Mouse (Mus musculus) embryonic facial prominence, embryonic 15.5 days (tissue): ENCODE measurements around the gene Pgm2. TPM values are rescaled to one million over a fixed set of nuclear protein-coding genes. Genes with fewer than 3 reads are reported as not detected.

Experiments
- ATAC-seq: fragments of 200-750 bp; cut with Nextera tagmentation; 2 replicates; pipeline ENCODE4 v1.8.0; 2017; ENCODE audit warnings: low read depth, moderate TSS enrichment; ENCODE audit not compliant: insufficient number of reproducible peaks, low FRiP score, low TSS enrichment
- H3K27ac ChIP-seq: fragments of 300-500 bp; sonication (generic); replicated peaks from 2 replicates; pipeline ENCODE4 v1.5.1; 2015; ENCODE audit warnings: mild to moderate bottlenecking, inconsistent platforms
- H3K27me3 ChIP-seq: fragments of 300-500 bp; sonication (generic); 2 replicates; pipeline ENCODE4 v1.6.1; 2015; ENCODE audit warnings: inconsistent platforms
- H3K36me3 ChIP-seq: fragments of 300-500 bp; sonication (generic); 2 replicates; pipeline ENCODE4 v1.6.1; 2015; ENCODE audit warnings: mild to moderate bottlenecking, inconsistent platforms
- H3K4me1 ChIP-seq: fragments of 300-500 bp; sonication (generic); 2 replicates; pipeline ENCODE4 v1.6.1; 2015; ENCODE audit warnings: inconsistent platforms
- H3K4me2 ChIP-seq: fragments of 300-500 bp; sonication (generic); replicated peaks from 2 replicates; pipeline ENCODE4 v1.6.1; 2015; ENCODE audit warnings: mild to moderate bottlenecking, inconsistent platforms
- H3K4me3 ChIP-seq: fragments of 300-500 bp; sonication (generic); replicated peaks from 2 replicates; pipeline ENCODE4 v1.5.1; 2015; ENCODE audit warnings: mild to moderate bottlenecking, inconsistent platforms
- H3K9ac ChIP-seq: fragments of 300-500 bp; sonication (generic); 2 replicates; pipeline ENCODE4 v1.6.1; 2015; ENCODE audit warnings: inconsistent platforms
- H3K9me3 ChIP-seq: fragments of 300-500 bp; sonication (generic); replicated peaks from 2 replicates; pipeline ENCODE4 v1.6.1; 2016; ENCODE audit warnings: inconsistent platforms
- WGBS: fragments of 180-500 bp; shearing (Covaris S2); methylation state at CpG from one replicate; pipeline ENCODE4 v1.1.7; 2015; 5-methylcytosine and 5-hydroxymethylcytosine counted together
- polyA plus RNA-seq: library from polyadenylated mRNA; unstranded; fragments of >200 nt; fragmentation: Nextera tagmentation; extraction: Ambion mirVana; gene quantifications from 2 replicates; pipeline ENCODE4 v1.2.1, GENCODE M21; 2015

Gene Pgm2
- polyA plus RNA-seq, 1 experiment from 2014 or later, result 30.7 TPM

DNA sequence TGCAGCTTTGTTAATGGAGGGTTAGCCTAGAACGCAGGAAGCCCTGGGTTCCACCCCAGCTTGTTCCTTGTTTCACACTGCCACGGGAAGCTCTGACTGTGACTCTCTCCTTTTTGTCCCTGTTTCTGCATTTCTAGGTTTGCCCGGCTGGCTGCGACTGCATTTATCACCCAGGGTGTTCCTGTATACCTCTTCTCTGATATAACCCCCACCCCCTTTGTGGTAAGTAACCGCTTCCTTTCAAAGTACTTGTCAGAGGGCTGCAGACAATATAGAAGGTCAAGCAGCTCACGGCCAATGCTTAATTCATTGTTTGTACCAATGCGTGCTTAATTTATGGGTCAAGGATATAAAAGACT lies 9.9 kb downstream of the Pgm2 start:
- WGBS, result 84% methylated on average over 7 of the region's 7 CpGs

GRCm38 (mm10) chr5:64107596-64108289 lies 15.0 kb downstream of the Pgm2 start:
- Histone ChIP-seq H3K4me1 (no peaks in the 10 kb centered on the region), H3K4me2 (no peak overlapping the region), H3K36me3 (peaks cover 60% of the 10 kb centered on the region), H3K27ac (no peak overlapping the region), H3K9me3 (no peaks in the 10 kb centered on the region), H3K4me3 (no peak overlapping the region), H3K27me3 (no peaks in the 10 kb centered on the region), H3K9ac (no peak overlapping the region)
- 91% methylated on average over 11 of the region's 11 CpGs for WGBS
- ATAC-seq, result no peak

More for the DNA sequence above, 9.9 kb downstream of the Pgm2 start:
- H3K9me3 ChIP-seq, result no peaks in the 10 kb centered on the region
- no peak overlapping the region for H3K27ac ChIP-seq
- no peaks in the 10 kb centered on the region for H3K4me1 ChIP-seq
- no peaks in the 10 kb centered on the region for H3K27me3 ChIP-seq
- peaks cover 44% of the 10 kb centered on the region for H3K36me3 ChIP-seq
- H3K4me2 ChIP-seq, result no peak overlapping the region
- ATAC-seq, result no peak
- H3K4me3 ChIP-seq, result no peak overlapping the region
- no peak overlapping the region for H3K9ac ChIP-seq

DNA sequence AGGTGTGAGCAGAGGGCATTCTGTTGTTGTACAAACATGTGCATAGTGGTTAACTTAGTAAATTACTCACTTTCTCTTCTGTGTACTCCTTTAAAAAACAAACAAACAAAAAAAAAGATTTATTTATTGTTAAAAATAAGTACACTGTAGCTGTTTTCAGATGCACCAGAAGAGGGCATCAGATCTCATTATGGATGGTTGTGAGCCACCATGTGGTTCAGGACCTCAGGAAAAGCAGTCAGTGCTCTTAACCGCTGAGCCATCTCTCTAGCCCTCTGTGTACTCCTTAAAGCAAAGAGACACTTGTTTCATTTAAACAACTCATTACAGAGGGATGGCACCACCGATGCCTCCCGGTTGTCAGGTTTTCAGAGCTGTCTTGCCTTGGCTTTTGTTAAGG lies 16.5 kb downstream of the Pgm2 start:
- Histone ChIP-seq H3K9ac (no peak overlapping the region), H3K27ac (no peak overlapping the region), H3K27me3 (no peaks in the 10 kb centered on the region), H3K36me3 (peaks cover 64% of the 10 kb centered on the region), H3K9me3 (no peaks in the 10 kb centered on the region), H3K4me3 (no peak overlapping the region), H3K4me1 (no peaks in the 10 kb centered on the region), H3K4me2 (no peak overlapping the region)
- WGBS, result 75% methylated on average over 3 of the region's 3 CpGs
- no peak for ATAC-seq

- Histone ChIP-seq H3K9ac (no peak overlapping the region), H3K4me1 (no peaks in the 10 kb centered on the region), H3K27me3 (no peaks in the 10 kb centered on the region), H3K4me2 (no peak overlapping the region), H3K9me3 (0 out of 2 replicates have a peak, but pooled peaks cover 9% of the 10 kb centered on the region), H3K27ac (no peak overlapping the region), H3K4me3 (no peak overlapping the region), H3K36me3 (peaks cover 74% of the 10 kb centered on the region)
- ATAC-seq, result no peak
- WGBS, result 74% methylated on average over 3 of the region's 3 CpGs
These were observed 19.6 kb downstream of the Pgm2 start for GRCm38 (mm10) chr5:64112360-64112759.

GRCm38 (mm10) chr5:64114210-64114609 lies 21.5 kb downstream of the Pgm2 start:
- H3K4me2 ChIP-seq, result no peak overlapping the region
- peaks cover 63% of the 10 kb centered on the region for H3K36me3 ChIP-seq
- H3K4me1 ChIP-seq, result no peaks in the 10 kb centered on the region
- no peaks in the 10 kb centered on the region for H3K27me3 ChIP-seq
- no peak overlapping the region for H3K9ac ChIP-seq
- ATAC-seq, result no peak
- no peak overlapping the region for H3K27ac ChIP-seq
- H3K4me3 ChIP-seq, result no peak overlapping the region
- WGBS, result 94% methylated on average over 6 of the region's 6 CpGs
- 0 out of 2 replicates have a peak, but pooled peaks cover 10% of the 10 kb centered on the region for H3K9me3 ChIP-seq

DNA sequence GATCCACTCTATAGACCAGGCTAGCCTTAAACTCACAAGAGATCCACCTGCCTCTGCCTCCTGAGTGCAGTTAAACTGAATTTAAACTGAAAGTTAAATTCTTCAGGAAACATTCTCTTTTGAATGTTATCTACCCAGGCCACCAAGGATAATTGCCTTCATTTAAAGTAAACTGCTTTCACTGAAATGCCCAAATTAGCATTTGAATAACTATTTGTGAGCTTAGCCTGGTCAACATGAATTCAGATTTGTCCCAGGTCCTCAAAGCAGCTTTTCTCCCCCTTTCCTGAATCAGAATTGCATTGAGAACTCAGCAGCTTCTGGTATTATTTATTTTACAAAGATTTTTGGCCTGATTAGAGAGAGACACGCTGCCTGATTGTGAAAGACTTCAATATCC lies 24.4 kb downstream of the Pgm2 start:
- Histone ChIP-seq H3K9me3 (0 out of 2 replicates have a peak, but pooled peaks cover 10% of the 10 kb centered on the region), H3K9ac (no peak overlapping the region), H3K36me3 (peaks cover 48% of the 10 kb centered on the region), H3K27me3 (no peaks in the 10 kb centered on the region), H3K4me3 (no peak overlapping the region), H3K27ac (no peak overlapping the region), H3K4me1 (no peaks in the 10 kb centered on the region), H3K4me2 (no peak overlapping the region)
- no peak for ATAC-seq
- 79% methylated on average over 1 of the region's 1 CpGs for WGBS

- Histone ChIP-seq H3K27me3 (no peaks in the 10 kb centered on the region), H3K27ac (no peak overlapping the region)
These were observed 33.0 kb downstream of the Pgm2 start for GRCm38 (mm10) chr5:64125783-64126182.

DNA sequence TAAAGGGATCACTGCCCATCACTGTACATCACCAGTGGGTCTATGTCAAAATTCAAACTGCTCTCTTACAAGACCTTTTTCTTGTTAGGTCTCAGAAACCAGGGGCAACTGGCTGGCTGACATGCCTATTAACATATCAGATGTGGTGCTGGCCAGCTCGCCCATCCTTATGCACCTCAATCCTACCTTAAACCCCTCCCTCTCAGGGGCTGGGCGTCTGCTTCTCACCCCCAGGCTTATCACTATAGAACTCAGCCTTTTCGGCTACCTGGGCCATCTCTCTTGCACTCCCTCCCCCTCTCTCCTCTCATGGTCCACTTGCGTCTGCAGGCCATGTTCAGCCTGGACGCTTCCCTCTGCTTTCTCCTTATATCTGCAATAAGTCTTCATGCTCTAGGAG lies 38.8 kb downstream of the Pgm2 start:
- ATAC-seq, result no peak
- 61% methylated on average over 5 of the region's 5 CpGs for WGBS
- Histone ChIP-seq H3K9ac (no peak overlapping the region), H3K9me3 (no peaks in the 10 kb centered on the region), H3K36me3 (peaks cover 11% of the 10 kb centered on the region), H3K27ac (no peak overlapping the region), H3K27me3 (no peaks in the 10 kb centered on the region), H3K4me1 (no peaks in the 10 kb centered on the region), H3K4me3 (no peak overlapping the region), H3K4me2 (no peak overlapping the region)

More at GRCm38 (mm10) chr5:64125783-64126182, 33.0 kb downstream of the Pgm2 start:
- Histone ChIP-seq H3K9me3 (no peaks in the 10 kb centered on the region), H3K4me2 (no peak overlapping the region), H3K9ac (no peak overlapping the region), H3K4me1 (no peaks in the 10 kb centered on the region), H3K36me3 (peaks cover 16% of the 10 kb centered on the region), H3K4me3 (no peak overlapping the region)
- no peak for ATAC-seq
- WGBS, result 78% methylated on average over 5 of the region's 5 CpGs

- H3K27me3 ChIP-seq, result no peaks in the 10 kb centered on the region
- H3K36me3 ChIP-seq, result peaks cover 2% of the 10 kb centered on the region; the same call in 1 of the 2 replicates
- no peak overlapping the region for H3K4me2 ChIP-seq
- H3K9me3 ChIP-seq, result no peaks in the 10 kb centered on the region
- no peak overlapping the region for H3K27ac ChIP-seq
- 81% methylated on average over 4 of the region's 4 CpGs for WGBS
- H3K9ac ChIP-seq, result no peak overlapping the region
- H3K4me1 ChIP-seq, result no peaks in the 10 kb centered on the region
- H3K4me3 ChIP-seq, result no peak overlapping the region
- no peak for ATAC-seq
These were observed 41.2 kb downstream of the Pgm2 start for GRCm38 (mm10) chr5:64133901-64134300.

- Histone ChIP-seq H3K27me3 (no peaks in the 10 kb centered on the region), H3K4me3 (no peak overlapping the region), H3K36me3 (no peaks in the 10 kb centered on the region), H3K27ac (no peak overlapping the region), H3K4me1 (no peaks in the 10 kb centered on the region), H3K9ac (no peak overlapping the region), H3K4me2 (no peak overlapping the region), H3K9me3 (no peaks in the 10 kb centered on the region)
- WGBS, result 64% methylated on average over 5 of the region's 5 CpGs
- ATAC-seq, result no peak
These were observed 43.6 kb downstream of the Pgm2 start for GRCm38 (mm10) chr5:64136325-64136724.

DNA sequence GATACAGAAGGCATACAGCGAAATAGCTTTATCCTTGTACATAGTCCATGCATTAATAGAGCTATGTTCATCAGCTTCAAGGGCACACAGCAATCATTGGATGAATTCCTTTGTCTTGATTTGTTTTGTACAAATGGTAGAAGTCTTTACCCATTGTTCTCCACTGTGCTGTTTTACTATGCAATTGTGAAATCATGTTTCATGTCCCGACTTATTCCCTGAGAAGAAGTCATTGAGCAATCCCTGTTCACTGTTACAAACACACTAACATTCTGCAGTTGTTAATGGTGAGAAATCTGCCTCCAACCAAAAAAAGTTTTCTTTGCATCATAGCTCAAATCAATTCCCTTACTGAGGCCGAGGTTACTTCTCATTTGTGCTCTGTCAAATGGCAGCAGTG lies 47.5 kb downstream of the Pgm2 start:
- Histone ChIP-seq H3K27ac (no peak overlapping the region), H3K9me3 (no peaks in the 10 kb centered on the region), H3K9ac (no peak overlapping the region), H3K4me2 (no peak overlapping the region), H3K36me3 (no peaks in the 10 kb centered on the region), H3K4me1 (no peaks in the 10 kb centered on the region), H3K27me3 (no peaks in the 10 kb centered on the region), H3K4me3 (no peak overlapping the region)
- ATAC-seq, result no peak
- 71% methylated on average over 3 of the region's 3 CpGs for WGBS

DNA sequence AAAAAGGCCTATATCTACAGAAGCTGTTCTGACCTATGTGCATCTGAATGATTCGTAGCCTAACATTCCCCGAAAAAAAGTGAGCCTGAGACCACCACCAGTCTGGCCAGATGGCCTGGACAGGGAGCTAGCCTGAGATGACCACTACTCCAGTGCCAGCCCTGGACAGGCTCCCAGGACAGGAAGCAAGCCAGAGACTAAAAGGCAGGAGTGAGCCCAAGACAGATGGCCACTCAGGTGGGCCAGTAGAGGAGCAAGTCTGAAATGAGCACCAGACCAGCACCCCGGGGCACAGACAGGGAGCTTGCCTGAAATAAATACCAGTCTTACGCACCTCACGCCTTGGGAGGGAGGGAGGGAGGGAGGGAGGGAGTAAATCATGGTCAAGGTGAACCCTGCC lies 51.6 kb downstream of the Pgm2 start:
- Histone ChIP-seq H3K27ac (no peak overlapping the region), H3K36me3 (no peaks in the 10 kb centered on the region), H3K4me2 (no peak overlapping the region), H3K4me1 (0 out of 2 replicates have a peak, but pooled peaks cover 3% of the 10 kb centered on the region), H3K9me3 (no peaks in the 10 kb centered on the region), H3K27me3 (no peaks in the 10 kb centered on the region), H3K9ac (no peak overlapping the region), H3K4me3 (no peak overlapping the region)
- WGBS, result 72% methylated on average over 5 of the region's 5 CpGs
- ATAC-seq, result no peak
